20 mouse cellular contexts compared by ENCODE assay signal in genomic region chr19:10149189-10149588, GRCm38 (mm10). TPM values are rescaled to one million over a fixed set of nuclear protein-coding genes. Genes with fewer than 3 reads are reported as not detected.
A peak's percentile ranks its signal among the peaks of the same experiment; 100 is the strongest.
DNase-seq lines count a peak whose midpoint lies in the region; TF ChIP-seq lines count a peak whose summit lies in the region.
"Had no signal": no experiment of that assay in that cellular context is flagged by ENCODE, and none has a peak within 500 bp of the region (broad histone marks: within the 10 kb centered on the region; RNA-seq: fewer than 3 reads in every experiment).

No protein-coding gene starts in this region.

- no peak for TF ChIP-seq CTCF in small intestine, adult 2 months (IDR thresholded peaks at IDR 0.05; ENCODE audit: extremely low read depth, insufficient read length, insufficient replicate concordance, low read depth, low read length)

- H3K4me1 ChIP-seq in small intestine, adult 2 months (ENCODE audit: control insufficient read depth, insufficient read depth, insufficient read length, low read length): no peaks in the 10 kb centered on the region
- H3K4me1 ChIP-seq: kidney, embryonic 15.5 days; midbrain, embryonic 12.5 days had no signal

- intact Hi-C loops in heart, postnatal 14 days (cut with DNase I): no loop called here

- TF ChIP-seq POLR2A in small intestine, adult 2 months (IDR thresholded peaks at IDR 0.05; ENCODE audit: low read depth, low read length): no peak

- no peaks in the 10 kb centered on the region for H3K27me3 ChIP-seq in small intestine, adult 2 months (ENCODE audit: control insufficient read depth, insufficient read depth, low read length)
- H3K27me3 ChIP-seq: kidney, embryonic 15.5 days; liver, embryonic 13.5 days; midbrain, embryonic 12.5 days; Patski had no signal

- H3K36me3 ChIP-seq in small intestine, adult 2 months (ENCODE audit: control insufficient read depth, insufficient read depth, low read length): no peaks in the 10 kb centered on the region
- H3K36me3 ChIP-seq: kidney, embryonic 15.5 days; liver, embryonic 13.5 days; midbrain, embryonic 12.5 days had no signal

- WGBS in small intestine, adult 2 months: 35% methylated on average over 3 of the region's 3 CpGs

- H3K4me3 ChIP-seq in small intestine, adult 2 months (ENCODE audit: low read depth, low read length): no peak overlapping the region
- H3K4me3 ChIP-seq: kidney, embryonic 15.5 days; liver, embryonic 13.5 days; megakaryocyte, embryonic 14.5 days; midbrain, embryonic 12.5 days had no signal

- DNase-seq in heart, adult 9 months (ENCODE audit: low spot score in 2 of 2): peak; percentile 33 to 36
- no peak for DNase-seq in heart, postnatal 14 days
- DNase-seq in lung, postnatal 36 days: peak; percentile 35
- DNase-seq in lung, postnatal 4 days: no peak
- peak; percentile 79 for DNase-seq in adipocyte (ENCODE audit: low spot score)
- no peak for DNase-seq in adrenal gland, adult 8-10 months
- no peak for DNase-seq in layer of hippocampus, postnatal 10 days (ENCODE audit: low spot score in 2 of 2)
- DNase-seq: cerebellum, adult 2 months; cerebellum, postnatal 14 days; gastrocnemius, postnatal 14 days; kidney, adult 18-20 months; liver, embryonic 13.5 days; lung, embryonic 14.5 days; lung, postnatal 14 days; thymus, postnatal 4 days had no signal

- H3K27ac ChIP-seq in small intestine, adult 2 months (ENCODE audit: insufficient read depth, low read depth, low read length): peak overlapping the region; percentile 2; the same call in 1 of the 2 replicates
- H3K27ac ChIP-seq: kidney, embryonic 15.5 days; liver, embryonic 13.5 days; midbrain, embryonic 12.5 days had no signal

RNA-seq across cellular contexts. Expression of gene Fads1, which starts 33.5 kb away (rescaled TPM):
- total RNA-seq in heart, postnatal 14 days (2021): 10 to 100 TPM; 23.4 to 23.5 TPM
- polyA plus RNA-seq in small intestine, adult 2 months (2012; rRNA removed): 8.5 and 11.6 TPM in 2 replicates
- 1,000 to 10,000 TPM in 2 of 4 experiments, 100 to 1,000 TPM in 2; 923 to 1,535 (median 1,260) TPM for total RNA-seq in adrenal gland, adult 8-10 months (2022)
- 100 to 1,000 TPM; 180 to 185 TPM for total RNA-seq in layer of hippocampus, postnatal 10 days (2021)

RNA-seq across cellular contexts. Expression of gene Fads2, which starts 47.6 kb away (rescaled TPM):
- total RNA-seq in heart, postnatal 14 days (2021): 1 to 10 TPM; 7.8 to 9.8 TPM
- polyA plus RNA-seq in small intestine, adult 2 months (2012; rRNA removed): 29.6 and 44.9 TPM in 2 replicates
- total RNA-seq in adrenal gland, adult 8-10 months (2022): 1,000 to 10,000 TPM; 1,620 to 2,476 (median 1,986) TPM
- total RNA-seq in layer of hippocampus, postnatal 10 days (2021): 100 to 1,000 TPM; 276 to 282 TPM

RNA-seq across cellular contexts. Expression of gene Tmem258, which starts 54.6 kb away (rescaled TPM):
- total RNA-seq in heart, postnatal 14 days (2021): 100 to 1,000 TPM; 149 to 153 TPM
- 41.1 and 67.1 TPM in 2 replicates for polyA plus RNA-seq in small intestine, adult 2 months (2012; rRNA removed)
- 100 to 1,000 TPM; 131 to 198 (median 144) TPM for total RNA-seq in adrenal gland, adult 8-10 months (2022)
- 100 to 1,000 TPM in 1 of 2 experiments, 10 to 100 TPM in 1; 90.7 to 113 TPM for total RNA-seq in layer of hippocampus, postnatal 10 days (2021)

RNA-seq across cellular contexts. Expression of gene Fen1, which starts 54.8 kb away (rescaled TPM):
- 1 to 10 TPM; 5.4 to 8.1 TPM for total RNA-seq in heart, postnatal 14 days (2021)
- polyA plus RNA-seq in small intestine, adult 2 months (2012; rRNA removed): 8.3 and 13.1 TPM in 2 replicates
- total RNA-seq in adrenal gland, adult 8-10 months (2022): 10 to 100 TPM; 10.8 to 19.1 (median 14.1) TPM
- total RNA-seq in layer of hippocampus, postnatal 10 days (2021): 10 to 100 TPM; 10.4 to 12.5 TPM

Comparison
In these comparisons a context has a peak if more than half of its experiments do, and no peak if none do; other contexts are left out.
1. DNase-seq: peak in heart, adult 9 months (2 of 2), lung, postnatal 36 days (single experiment) and adipocyte (single experiment); none in heart, postnatal 14 days (0 of 2), lung, postnatal 4 days (0 of 2), adrenal gland, adult 8-10 months (single experiment) and layer of hippocampus, postnatal 10 days (0 of 2).
2. RNA of gene Fads1, which starts 33.5 kb away (total RNA-seq): 923 to 1,535 TPM in adrenal gland, adult 8-10 months and 180 to 185 TPM in layer of hippocampus, postnatal 10 days; 23.4 to 23.5 TPM in heart, postnatal 14 days; every median in the first group is over 4 times any median in the second.
3. RNA of gene Fads2, which starts 47.6 kb away (total RNA-seq): 1,620 to 2,476 TPM in adrenal gland, adult 8-10 months and 276 to 282 TPM in layer of hippocampus, postnatal 10 days; 7.8 to 9.8 TPM in heart, postnatal 14 days; every median in the first group is over 10 times any median in the second.